Mouse (Mus musculus): ENCODE measurements at regions not wholly inside any gene's neighbourhood (a gene's known extent, or its start where the extent isn't known, plus 50 kb on each side); places are given as distances from the start of the nearest gene placed in this dataset.

DNA sequence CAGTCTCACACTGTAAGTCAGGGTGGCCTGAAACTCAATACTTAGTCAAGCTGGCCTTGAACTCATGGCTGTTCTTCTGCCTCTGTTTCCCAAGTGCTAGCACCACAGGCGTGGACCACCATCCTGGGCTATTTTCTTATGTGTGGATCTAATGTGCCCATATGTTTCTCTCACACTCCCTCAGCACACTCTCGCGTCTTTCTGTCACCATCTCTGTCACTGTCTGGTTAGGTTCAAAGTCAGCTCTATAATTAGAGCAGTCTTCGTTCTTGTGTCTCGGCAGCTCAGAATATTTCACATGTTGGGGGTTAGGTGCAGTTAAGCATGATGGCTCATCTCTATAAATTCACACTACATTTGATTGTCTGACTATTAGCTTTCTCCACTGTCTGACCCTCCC lies 324.4 kb downstream of the Etnk1 start:
- H3K4me1 ChIP-seq (replicated peaks; ENCODE audit: control insufficient read depth, insufficient read depth, low read length), result no peaks in the 10 kb centered on the region
- no peak for ATAC-seq
- H3K27ac ChIP-seq (ENCODE audit: low read depth, low read length), result no peak overlapping the region

DNA sequence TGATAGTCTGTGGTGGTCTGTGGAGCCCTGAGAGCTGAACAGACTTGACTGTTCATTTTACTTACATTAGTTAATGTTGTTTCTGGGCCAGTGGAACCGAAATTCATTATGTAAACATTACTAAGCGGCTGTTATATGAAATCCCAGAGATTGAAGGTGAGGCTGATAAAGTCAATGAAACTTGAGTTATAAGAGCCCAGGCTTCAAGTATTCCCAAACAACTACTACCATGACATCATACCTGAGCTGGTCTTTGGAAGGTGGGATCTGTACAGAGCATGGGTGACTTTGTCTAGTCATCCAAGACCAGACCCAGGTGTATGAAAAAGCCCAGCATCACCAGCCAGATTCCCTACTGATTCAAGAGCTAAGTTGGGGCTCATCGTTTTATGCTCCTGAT lies 326.5 kb downstream of the Etnk1 start:
- no peak overlapping the region for H3K9ac ChIP-seq (ENCODE audit: low read depth, low read length)
- H3K4me2 ChIP-seq (replicated peaks; ENCODE audit: low read depth), result no peak overlapping the region
- H3K9me3 ChIP-seq (ENCODE audit: control insufficient read depth), result 0 out of 2 replicates have a peak, but pooled peaks cover 2% of the 10 kb centered on the region
- 85% methylated on average over 3 of the region's 3 CpGs for WGBS
- no peaks in the 10 kb centered on the region for H3K36me3 ChIP-seq (ENCODE audit: control insufficient read depth, insufficient read depth)
- no peak for TF ChIP-seq CTCF (IDR thresholded peaks at IDR 0.05; ENCODE audit: low read depth)
- H3K27me3 ChIP-seq (replicated peaks; ENCODE audit: control insufficient read depth, insufficient read depth, low read length), result no peaks in the 10 kb centered on the region
- H3K27ac ChIP-seq (ENCODE audit: low read depth, low read length), result no peak overlapping the region
- no peaks in the 10 kb centered on the region for H3K4me1 ChIP-seq (replicated peaks; ENCODE audit: control insufficient read depth, insufficient read depth, low read length)
- ATAC-seq, result no peak
- no peak overlapping the region for H3K4me3 ChIP-seq (ENCODE audit: low read depth, low read length)

More for the DNA sequence above, 324.4 kb downstream of the Etnk1 start:
- Histone ChIP-seq H3K4me2 (replicated peaks; ENCODE audit: low read depth) (no peak overlapping the region), H3K4me3 (ENCODE audit: low read depth, low read length) (no peak overlapping the region), H3K9me3 (ENCODE audit: control insufficient read depth) (0 out of 2 replicates have a peak, but pooled peaks cover 2% of the 10 kb centered on the region), H3K36me3 (ENCODE audit: control insufficient read depth, insufficient read depth) (no peaks in the 10 kb centered on the region), H3K9ac (ENCODE audit: low read depth, low read length) (no peak overlapping the region), H3K27me3 (replicated peaks; ENCODE audit: control insufficient read depth, insufficient read depth, low read length) (no peaks in the 10 kb centered on the region)
- WGBS, result 91% methylated on average over 5 of the region's 5 CpGs
- TF ChIP-seq CTCF (IDR thresholded peaks at IDR 0.05; ENCODE audit: low read depth), result no peak

DNA sequence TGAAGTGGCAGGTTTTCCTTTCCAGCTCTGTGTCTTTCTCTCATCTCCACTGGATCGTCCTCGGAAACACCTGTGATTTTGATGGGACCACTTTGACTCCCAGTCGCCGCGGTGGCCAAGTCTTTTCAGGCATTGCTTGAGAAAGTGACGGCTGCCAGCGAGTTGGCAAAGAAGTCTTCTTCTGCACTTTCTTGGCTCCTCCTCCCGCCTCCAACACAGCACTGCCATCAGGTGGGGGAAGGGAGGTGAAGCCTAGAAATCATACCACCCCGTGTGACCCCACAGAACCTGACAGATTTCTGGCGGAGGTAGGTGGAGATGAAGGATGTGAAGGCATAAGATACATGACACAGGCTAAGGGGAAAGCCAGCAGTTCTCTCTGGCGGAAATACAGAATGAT lies 327.3 kb downstream of the Etnk1 start:
- no peaks in the 10 kb centered on the region for H3K27me3 ChIP-seq (replicated peaks; ENCODE audit: control insufficient read depth, insufficient read depth, low read length)
- 0 out of 2 replicates have a peak, but pooled peaks cover 2% of the 10 kb centered on the region for H3K9me3 ChIP-seq (ENCODE audit: control insufficient read depth)
- H3K27ac ChIP-seq (ENCODE audit: low read depth, low read length), result no peak overlapping the region
- H3K4me2 ChIP-seq (replicated peaks; ENCODE audit: low read depth), result no peak overlapping the region
- no peaks in the 10 kb centered on the region for H3K4me1 ChIP-seq (replicated peaks; ENCODE audit: control insufficient read depth, insufficient read depth, low read length)
- H3K4me3 ChIP-seq (ENCODE audit: low read depth, low read length), result no peak overlapping the region
- no peak overlapping the region for H3K9ac ChIP-seq (ENCODE audit: low read depth, low read length)
- no peak for TF ChIP-seq CTCF (IDR thresholded peaks at IDR 0.05; ENCODE audit: low read depth)
- 86% methylated on average over 11 of the region's 11 CpGs for WGBS
- H3K36me3 ChIP-seq (ENCODE audit: control insufficient read depth, insufficient read depth), result no peaks in the 10 kb centered on the region
- no peak for ATAC-seq

DNA sequence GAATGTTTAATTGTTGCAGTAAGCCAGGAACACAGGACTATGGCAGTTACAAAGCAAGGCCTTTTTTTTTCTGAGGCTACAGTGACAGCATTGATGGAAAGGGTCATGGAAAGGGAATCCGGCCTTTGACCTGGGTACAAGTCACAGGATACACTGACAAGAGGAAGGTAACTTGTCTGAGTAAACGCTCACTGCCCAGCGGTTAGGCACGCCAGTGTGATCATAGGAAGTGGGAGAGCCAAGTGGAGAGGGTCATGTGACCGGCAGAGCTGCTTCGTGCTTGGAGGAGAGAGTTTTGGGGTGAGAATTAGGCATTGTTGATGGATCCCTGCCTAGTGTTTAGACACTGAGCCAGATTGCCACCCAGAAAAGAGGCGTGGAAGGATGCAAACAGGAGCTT lies 327.9 kb downstream of the Etnk1 start:
- no peak for TF ChIP-seq CTCF (IDR thresholded peaks at IDR 0.05; ENCODE audit: low read depth)
- 59% methylated on average over 7 of the region's 7 CpGs for WGBS
- H3K27me3 ChIP-seq (replicated peaks; ENCODE audit: control insufficient read depth, insufficient read depth, low read length), result no peaks in the 10 kb centered on the region
- no peaks in the 10 kb centered on the region for H3K36me3 ChIP-seq (ENCODE audit: control insufficient read depth, insufficient read depth)
- H3K4me1 ChIP-seq (replicated peaks; ENCODE audit: control insufficient read depth, insufficient read depth, low read length), result no peaks in the 10 kb centered on the region
- ATAC-seq, result no peak
- H3K27ac ChIP-seq (ENCODE audit: low read depth, low read length), result no peak overlapping the region
- H3K4me3 ChIP-seq (ENCODE audit: low read depth, low read length), result no peak overlapping the region
- H3K9me3 ChIP-seq (ENCODE audit: control insufficient read depth), result 0 out of 2 replicates have a peak, but pooled peaks cover 2% of the 10 kb centered on the region
- no peak overlapping the region for H3K4me2 ChIP-seq (replicated peaks; ENCODE audit: low read depth)
- H3K9ac ChIP-seq (ENCODE audit: low read depth, low read length), result no peak overlapping the region

GRCm38 (mm10) chr6:143498764-143499163 lies 331.7 kb downstream of the Etnk1 start:
- WGBS, result 63% methylated on average over 14 of the region's 14 CpGs
- TF ChIP-seq CTCF (IDR thresholded peaks at IDR 0.05; ENCODE audit: low read depth), result no peak
- Histone ChIP-seq H3K27ac (ENCODE audit: low read depth, low read length) (no peak overlapping the region), H3K9ac (ENCODE audit: low read depth, low read length) (no peak overlapping the region), H3K36me3 (ENCODE audit: control insufficient read depth, insufficient read depth) (no peaks in the 10 kb centered on the region), H3K9me3 (ENCODE audit: control insufficient read depth) (no peaks in the 10 kb centered on the region), H3K4me3 (ENCODE audit: low read depth, low read length) (no peak overlapping the region), H3K4me1 (replicated peaks; ENCODE audit: control insufficient read depth, insufficient read depth, low read length) (no peaks in the 10 kb centered on the region), H3K27me3 (replicated peaks; ENCODE audit: control insufficient read depth, insufficient read depth, low read length) (no peaks in the 10 kb centered on the region), H3K4me2 (replicated peaks; ENCODE audit: low read depth) (no peak overlapping the region)
- no peak for ATAC-seq

- Histone ChIP-seq H3K4me2 (replicated peaks; ENCODE audit: low read depth) (no peak overlapping the region), H3K9me3 (ENCODE audit: control insufficient read depth) (no peaks in the 10 kb centered on the region), H3K4me1 (replicated peaks; ENCODE audit: control insufficient read depth, insufficient read depth, low read length) (no peaks in the 10 kb centered on the region), H3K9ac (ENCODE audit: low read depth, low read length) (no peak overlapping the region), H3K27ac (ENCODE audit: low read depth, low read length) (no peak overlapping the region), H3K4me3 (ENCODE audit: low read depth, low read length) (no peak overlapping the region), H3K36me3 (ENCODE audit: control insufficient read depth, insufficient read depth) (no peaks in the 10 kb centered on the region), H3K27me3 (replicated peaks; ENCODE audit: control insufficient read depth, insufficient read depth, low read length) (no peaks in the 10 kb centered on the region)
- WGBS, result 88% methylated on average over 19 of the region's 19 CpGs
- no peak for TF ChIP-seq CTCF (IDR thresholded peaks at IDR 0.05; ENCODE audit: low read depth)
- no peak for ATAC-seq
These were observed 332.4 kb downstream of the Etnk1 start for GRCm38 (mm10) chr6:143499259-143500043.

Data from intestine, postnatal 0 days (tissue).